Mouse (Mus musculus) liver, postnatal 0 days (tissue): ENCODE data around the gene Hist1h2bh. TPM values are rescaled to one million over a fixed set of nuclear protein-coding genes. Genes with fewer than 3 reads are reported as not detected.
A peak's percentile ranks its signal among the peaks of the same experiment; 100 is the strongest.
"Not testable (repeated sequence)": the region's sequence is repeated elsewhere in the genome, so short reads cannot be mapped to it uniquely, and the experiment has no call there.

Experiments
- ATAC-seq: fragments of 200-750 bp; cut with Nextera tagmentation; 2 replicates; pipeline ENCODE4 v1.8.0; 2017; ENCODE audit warnings: mild to moderate bottlenecking, moderate library complexity
- DNase-seq: peaks from one replicate; pipeline ENCODE4 v3.0.0-alpha.2; 2016
- H3K27ac ChIP-seq: fragments of 300-500 bp; sonication (generic); 2 replicates; pipeline ENCODE4 v1.5.1; 2014; ENCODE audit warnings: antibody characterized with exemption, moderate library complexity, mild to moderate bottlenecking, low read depth
- H3K27me3 ChIP-seq: fragments of 300-500 bp; sonication (generic); 2 replicates; pipeline ENCODE4 v1.6.1; 2014; ENCODE audit warnings: low read length, control low read depth, mixed read lengths; ENCODE audit not compliant: insufficient read depth
- H3K36me3 ChIP-seq: fragments of 300-500 bp; sonication (generic); replicated peaks from 2 replicates; pipeline ENCODE4 v1.6.1; 2014; ENCODE audit warnings: mild to moderate bottlenecking, control low read depth, low read length, moderate library complexity, mixed read lengths; ENCODE audit not compliant: insufficient read depth
- H3K4me1 ChIP-seq: fragments of 300-500 bp; sonication (generic); 2 replicates; pipeline ENCODE4 v1.6.1; 2014; ENCODE audit warnings: antibody characterized with exemption, mild to moderate bottlenecking, control low read depth; ENCODE audit not compliant: insufficient read depth
- H3K4me2 ChIP-seq: fragments of 300-500 bp; sonication (generic); 2 replicates; pipeline ENCODE4 v1.6.1; 2014; ENCODE audit warnings: low read depth, mild to moderate bottlenecking, low read length, moderate library complexity, mixed read lengths
- H3K4me3 ChIP-seq: fragments of 300-500 bp; sonication (generic); 2 replicates; pipeline ENCODE4 v1.5.1; 2014; ENCODE audit warnings: low read depth, low read length
- H3K9ac ChIP-seq: fragments of 300-500 bp; sonication (generic); replicated peaks from 2 replicates; pipeline ENCODE4 v1.6.1; 2014; ENCODE audit warnings: mild to moderate bottlenecking, moderate library complexity
- H3K9me3 ChIP-seq: fragments of 300-500 bp; sonication (generic); 2 replicates; pipeline ENCODE4 v1.6.1; 2016; ENCODE audit warnings: mild to moderate bottlenecking, control low read depth, low read length, mixed read lengths
- CTCF ChIP-seq: sonication (generic); IDR thresholded peaks from 2 replicates; pipeline ENCODE4 v1.5.1; 2016; ENCODE audit warnings: antibody characterized with exemption, low read depth
- EP300 ChIP-seq: IDR thresholded peaks from 2 replicates; pipeline ENCODE4 v1.6.1; 2016; ENCODE audit warnings: antibody characterized with exemption, low read depth, mild to moderate bottlenecking
- WGBS: fragments of 180-500 bp; shearing (Covaris S2); extraction: QIAGEN DNeasy Blood & Tissue Kit; methylation state at CpG from one replicate; pipeline ENCODE4 v1.1.7; 2014; ENCODE audit not compliant: insufficient replicate concordance; 5-methylcytosine and 5-hydroxymethylcytosine counted together
- polyA plus RNA-seq: library from polyadenylated mRNA; unstranded; fragments of >200 nt; fragmentation: Nextera tagmentation; extraction: Ambion mirVana; gene quantifications from 2 replicates; pipeline ENCODE4 v1.2.1, GENCODE M21; 2015

The Hist1h2bh gene
- polyA plus RNA-seq, 1 experiment from 2014 or later = 0.58 TPM

GRCm38 (mm10) chr13:23551931-23552914 lies 9.0 kb upstream of the Hist1h2bh start:
- 42% methylated on average over 8 of the region's 8 CpGs for WGBS
- Histone ChIP-seq H3K4me3 (peak overlapping the region; percentile 48), H3K36me3 (no peaks in the 10 kb centered on the region), H3K27me3 (no peaks in the 10 kb centered on the region), H3K9me3 (no peaks in the 10 kb centered on the region), H3K4me2 (peak overlapping the region; percentile 64), H3K9ac (peak overlapping the region; percentile 64), H3K27ac (peak overlapping the region; percentile 93), H3K4me1 (peaks cover 15% of the 10 kb centered on the region)
- DNase-seq (no peak), ATAC-seq (no peak)
- TF ChIP-seq CTCF (no peak), EP300 (no peak)

- under 1% methylated on average over 45 of the region's 47 CpGs for WGBS
- H3K4me1 ChIP-seq = peaks cover 13% of the 10 kb centered on the region
These were observed 8.1 kb upstream of the Hist1h2bh start, which contains the start of gene Hist1h4f for GRCm38 (mm10) chr13:23551146-23551834. Gene Hist1h4f, minus strand, starts transcription at chr13:23551648.

GRCm38 (mm10) chr13:23550761-23551145 lies 7.6 kb upstream of the Hist1h2bh start:
- peak overlapping the region; percentile 64 for H3K9ac ChIP-seq
- TF ChIP-seq EP300 (no peak), CTCF (no peak)
- H3K27me3 ChIP-seq = no peaks in the 10 kb centered on the region
- no peaks in the 10 kb centered on the region for H3K36me3 ChIP-seq
- H3K4me1 ChIP-seq = peaks cover 13% of the 10 kb centered on the region
- WGBS = 6% methylated on average over 3 of the region's 3 CpGs
- no peak for ATAC-seq
- no peaks in the 10 kb centered on the region for H3K9me3 ChIP-seq
- peak; percentile 21 for DNase-seq
- H3K27ac ChIP-seq = peak overlapping the region; percentile 93
- peak overlapping the region; percentile 48 for H3K4me3 ChIP-seq
- H3K4me2 ChIP-seq = peak overlapping the region; percentile 64

More at GRCm38 (mm10) chr13:23551146-23551834, 8.1 kb upstream of the Hist1h2bh start, which contains the start of gene Hist1h4f:
- H3K4me3 ChIP-seq = peak within 1 kb of the TSS; percentile 48
- peak; percentile 93 for DNase-seq
- H3K9ac ChIP-seq = peak within 1 kb of the TSS; percentile 64
- H3K27ac ChIP-seq = peak within 1 kb of the TSS; percentile 93
- H3K4me2 ChIP-seq = peak within 1 kb of the TSS; percentile 64
- peak; percentile 61 for ATAC-seq
- not testable (repeated sequence) for H3K36me3 ChIP-seq, H3K9me3 ChIP-seq, H3K27me3 ChIP-seq
- TF ChIP-seq EP300 = peak; percentile 95
- peak; percentile 66 for TF ChIP-seq CTCF

GRCm38 (mm10) chr13:23546694-23547093 lies 3.5 kb upstream of the Hist1h2bh start:
- H3K4me3 ChIP-seq = no peak overlapping the region
- ATAC-seq (no peak), DNase-seq (no peak)
- no peak overlapping the region for H3K27ac ChIP-seq
- no peaks in the 10 kb centered on the region for H3K9me3 ChIP-seq
- H3K4me2 ChIP-seq = 0 out of 2 replicates have a peak overlapping the region, but pooled peaks have one; percentile 56
- H3K4me1 ChIP-seq = peaks cover 8% of the 10 kb centered on the region
- H3K9ac ChIP-seq = no peak overlapping the region
- H3K36me3 ChIP-seq = no peaks in the 10 kb centered on the region
- no peaks in the 10 kb centered on the region for H3K27me3 ChIP-seq
- TF ChIP-seq EP300 (no peak), CTCF (no peak)
- WGBS = 74% methylated on average over 5 of the region's 5 CpGs

GRCm38 (mm10) chr13:23544787-23545120 lies 1.6 kb upstream of the Hist1h2bh start:
- Histone ChIP-seq H3K9ac (peak overlapping the region; percentile 81), H3K4me3 (peak overlapping the region; percentile 49), H3K27ac (peak overlapping the region; percentile 93), H3K4me2 (peak overlapping the region; percentile 77; the same call in 1 of the 2 replicates)
- not testable (repeated sequence) for H3K4me1 ChIP-seq, H3K9me3 ChIP-seq, H3K36me3 ChIP-seq, H3K27me3 ChIP-seq, ATAC-seq, DNase-seq
- WGBS = 0% methylated on average over 11 of the region's 14 CpGs
